Mouse (Mus musculus): ENCODE results near the gene Ppm1h.
"Not testable (repeated sequence)": the region's sequence is repeated elsewhere in the genome, so short reads cannot be mapped to it uniquely, and the experiment has no call there.

Gene Ppm1h

DNA sequence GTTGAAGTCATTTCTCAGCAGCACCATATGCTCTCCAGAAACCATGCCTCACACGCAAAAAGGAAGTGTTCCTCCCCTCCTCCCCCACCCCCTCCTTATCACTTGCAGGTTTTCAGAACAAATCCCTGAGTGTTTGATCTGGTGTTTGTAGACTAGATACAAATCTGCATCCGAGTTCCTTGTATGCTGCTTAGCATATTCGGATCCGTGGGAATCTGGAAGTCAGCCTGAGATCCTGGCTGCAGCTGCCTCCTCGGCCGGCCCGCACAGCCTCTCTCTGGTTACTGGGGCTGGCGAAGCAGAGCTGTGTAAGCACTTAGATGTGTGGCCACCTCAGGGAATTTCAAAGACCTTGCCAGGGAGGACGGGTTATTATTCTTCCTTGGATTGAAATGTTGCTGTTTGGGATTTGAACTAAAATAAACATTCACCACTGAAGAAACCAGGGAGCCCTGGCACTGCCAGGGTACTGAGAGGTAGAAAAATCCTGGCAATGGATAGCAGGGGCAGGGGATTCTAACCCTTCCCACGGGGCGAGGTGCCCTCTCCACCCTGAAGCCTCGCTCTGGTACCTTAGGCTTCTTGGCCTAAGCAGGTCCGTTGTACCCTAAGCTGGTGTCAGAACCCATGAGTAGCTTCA is 252.8 kb downstream of the Ppm1h start:
- DNase-seq (ENCODE audit: low spot score), result no peak

DNA sequence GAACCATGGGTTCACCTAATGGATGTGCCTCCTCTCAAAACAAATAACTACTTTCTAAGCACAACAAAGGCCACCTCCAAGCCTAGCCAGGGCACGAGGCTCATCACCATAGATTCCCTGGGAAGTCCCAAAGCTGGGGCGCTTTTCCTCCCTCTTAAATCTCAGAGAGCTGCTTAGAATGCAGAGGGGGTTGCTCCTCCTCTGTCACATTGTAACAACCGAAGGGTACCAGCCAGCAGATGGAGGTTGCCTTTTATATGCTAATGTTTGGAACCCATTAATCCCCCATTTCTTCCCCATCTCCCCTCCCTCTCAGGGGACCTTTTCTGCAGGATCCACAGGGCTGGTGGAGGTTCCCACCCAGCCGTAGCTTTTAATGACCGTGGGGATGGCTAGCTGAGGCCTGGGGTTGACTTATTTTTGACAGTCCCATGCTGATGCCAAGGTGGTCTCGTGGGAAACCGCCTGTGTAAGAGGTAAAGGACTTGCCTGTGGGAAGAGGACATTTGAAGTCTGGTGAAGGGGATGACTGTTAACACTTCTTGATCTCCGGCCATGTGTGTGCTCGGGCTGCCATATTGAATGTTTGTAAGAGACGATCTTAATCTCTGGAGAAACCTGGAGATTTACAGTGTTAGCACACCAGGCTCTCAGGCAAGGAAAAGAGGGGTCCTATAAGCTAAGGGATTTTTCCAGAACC is 253.4 kb downstream of the Ppm1h start:
- DNase-seq (ENCODE audit: low spot score), result no peak

DNA sequence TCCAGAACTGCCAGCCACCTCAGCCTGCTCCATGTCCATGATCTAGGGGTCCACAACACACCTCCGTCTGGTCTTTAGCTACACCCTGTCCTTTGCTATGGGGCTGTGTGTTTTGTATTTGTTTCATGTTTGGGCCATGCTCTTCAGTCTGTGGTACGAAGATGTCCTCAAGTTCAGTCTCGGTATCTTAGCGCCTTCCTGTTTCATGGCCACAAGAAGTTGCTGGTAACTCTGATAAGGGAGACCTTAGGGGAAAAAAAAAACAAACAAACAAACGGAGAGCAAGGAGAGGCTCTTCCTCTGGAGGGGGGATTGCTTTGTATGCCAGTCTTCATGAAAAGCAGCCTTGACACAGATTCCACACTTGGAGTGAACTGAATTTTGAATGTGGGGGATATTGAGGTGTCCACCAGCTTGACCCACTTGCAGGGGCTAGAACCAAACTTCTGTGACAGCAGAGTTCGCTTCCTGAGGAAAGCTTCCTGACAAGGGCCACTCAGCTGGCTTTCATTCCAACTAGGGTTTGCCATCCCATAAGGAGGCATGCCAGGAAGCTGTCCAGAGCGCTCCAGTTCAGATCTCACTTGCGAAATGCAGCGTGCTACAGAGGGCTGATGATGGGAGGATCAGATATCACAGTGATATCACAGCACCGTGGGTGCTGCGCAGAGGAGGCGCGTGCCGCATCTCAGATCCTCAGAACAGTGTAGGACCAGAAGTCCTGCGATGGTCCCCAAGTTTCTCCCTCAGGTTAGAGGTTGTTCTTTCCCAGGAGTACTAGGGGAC is 254.7 kb downstream of the Ppm1h start:
- no peak for DNase-seq (ENCODE audit: low spot score)

DNA sequence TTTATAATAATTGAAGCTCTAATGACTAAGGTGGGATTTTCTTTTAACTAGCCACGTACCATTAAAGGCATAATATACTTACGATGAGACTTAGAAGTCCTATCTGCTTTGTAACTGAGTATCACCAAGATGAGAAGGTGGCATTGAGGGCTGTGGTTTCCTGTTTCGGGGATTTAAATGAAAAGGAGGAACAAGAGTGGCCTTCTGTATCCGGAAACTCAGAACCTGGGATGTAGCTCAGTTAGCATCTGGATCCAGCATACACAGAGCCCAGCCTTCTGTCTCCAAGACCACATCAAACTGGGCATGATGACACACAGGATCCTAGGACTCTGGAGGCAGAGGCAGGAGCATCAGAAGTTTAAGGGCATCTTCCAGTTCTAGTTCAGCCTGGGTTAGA is 256.8 kb downstream of the Ppm1h start:
- DNase-seq (ENCODE audit: low spot score), result not testable (repeated sequence)

DNA sequence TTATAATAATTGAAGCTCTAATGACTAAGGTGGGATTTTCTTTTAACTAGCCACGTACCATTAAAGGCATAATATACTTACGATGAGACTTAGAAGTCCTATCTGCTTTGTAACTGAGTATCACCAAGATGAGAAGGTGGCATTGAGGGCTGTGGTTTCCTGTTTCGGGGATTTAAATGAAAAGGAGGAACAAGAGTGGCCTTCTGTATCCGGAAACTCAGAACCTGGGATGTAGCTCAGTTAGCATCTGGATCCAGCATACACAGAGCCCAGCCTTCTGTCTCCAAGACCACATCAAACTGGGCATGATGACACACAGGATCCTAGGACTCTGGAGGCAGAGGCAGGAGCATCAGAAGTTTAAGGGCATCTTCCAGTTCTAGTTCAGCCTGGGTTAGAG is 258.8 kb downstream of the Ppm1h start:
- DNase-seq (ENCODE audit: low spot score), result not testable (repeated sequence)

DNA sequence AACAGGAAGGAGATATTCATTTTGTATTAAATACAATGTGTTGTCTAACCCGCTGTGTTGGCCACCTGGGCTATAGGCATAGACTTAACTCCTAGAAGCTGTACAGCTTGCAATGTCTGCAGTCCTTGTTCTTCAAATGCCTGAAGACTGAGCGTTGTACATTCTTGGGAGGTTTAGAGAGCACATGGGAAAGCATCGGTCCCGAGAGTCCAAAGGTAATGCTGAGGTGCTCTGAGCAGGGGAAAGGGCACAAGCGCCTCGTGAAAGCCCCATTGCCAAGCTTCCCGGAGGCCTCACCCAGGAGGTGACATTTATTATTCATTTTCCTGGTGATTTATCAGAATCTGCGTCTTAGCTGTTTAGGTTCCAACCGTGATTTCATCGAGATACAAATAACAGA is 261.0 kb downstream of the Ppm1h start:
- DNase-seq (ENCODE audit: low spot score), result no peak

DNA sequence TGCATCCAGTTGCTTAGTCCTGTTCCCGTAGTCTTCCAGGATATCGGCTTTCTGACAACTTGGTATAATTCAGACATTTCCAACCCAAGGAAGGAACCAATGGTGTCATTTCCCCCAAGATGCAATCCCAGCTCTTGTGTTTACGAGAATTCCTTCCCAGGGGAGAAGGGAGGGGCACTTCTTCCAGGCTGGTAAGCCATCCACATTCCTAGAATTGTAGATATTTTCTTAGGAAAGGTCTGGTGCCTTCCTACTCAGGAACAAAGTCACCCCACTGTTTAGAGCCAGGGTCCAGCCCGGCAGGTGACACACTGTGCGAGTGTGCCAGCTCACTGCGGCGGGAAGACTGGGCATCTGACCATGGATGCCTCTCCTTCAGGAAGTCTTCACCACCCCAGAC is 264.2 kb downstream of the Ppm1h start:
- no peak for DNase-seq (ENCODE audit: low spot score)

DNA sequence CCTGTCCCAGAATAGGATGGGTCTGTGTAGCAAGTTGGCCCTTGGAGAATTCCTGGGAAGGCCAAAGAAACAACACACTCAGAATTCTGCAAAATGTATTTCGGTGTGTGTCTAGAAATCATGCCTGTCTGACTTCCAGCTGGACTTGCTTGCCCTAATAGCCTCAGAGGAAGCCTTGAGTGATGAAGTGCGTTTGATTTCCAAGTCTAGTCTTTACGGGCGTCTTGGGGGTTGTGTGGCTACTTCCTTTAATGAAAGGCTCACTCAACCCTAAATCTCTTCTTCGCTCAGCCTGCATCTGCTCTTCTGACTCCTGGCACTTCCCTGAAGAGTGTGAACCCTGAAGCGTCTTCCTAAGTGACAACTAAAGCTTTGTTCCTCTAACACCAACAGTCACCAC is 265.3 kb downstream of the Ppm1h start:
- DNase-seq (ENCODE audit: low spot score), result no peak

DNA sequence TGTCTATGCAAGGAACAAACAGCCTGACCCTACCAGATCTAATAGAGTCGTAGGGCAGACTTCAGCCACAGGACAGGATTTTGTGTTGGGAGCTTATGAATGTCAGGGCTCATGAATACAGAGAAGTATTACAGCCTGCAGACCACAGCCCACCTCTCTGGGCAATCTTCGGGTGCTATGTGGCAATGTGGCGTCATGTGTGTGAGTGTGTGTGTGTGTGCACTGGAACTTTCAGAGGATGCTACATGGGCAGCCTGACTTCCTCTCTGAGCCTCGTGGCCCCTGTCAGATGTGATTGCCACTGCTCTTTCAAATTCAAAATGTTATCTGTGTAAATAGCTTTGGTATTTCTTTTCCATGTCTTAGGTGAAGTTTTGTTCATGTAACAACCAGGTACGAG is 266.3 kb downstream of the Ppm1h start:
- no peak for DNase-seq (ENCODE audit: low spot score)

DNA sequence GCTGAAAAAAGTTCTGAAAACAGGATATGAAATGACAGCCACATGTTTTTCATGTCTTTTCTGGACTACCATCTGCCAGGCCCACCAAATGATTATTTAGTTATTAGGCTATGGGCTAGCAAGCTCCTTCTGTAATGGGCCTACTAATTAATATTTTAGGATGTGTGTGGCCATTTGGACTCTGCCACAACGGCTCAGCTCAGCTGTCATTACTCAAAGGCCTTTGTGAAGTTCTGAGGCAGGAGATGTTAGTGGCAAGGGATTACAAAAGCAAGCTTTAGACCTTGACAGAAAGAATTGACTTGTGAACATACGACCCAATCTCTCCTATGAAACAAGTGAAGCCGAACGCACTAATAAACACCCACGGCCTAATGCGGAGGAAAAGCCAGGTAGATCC is 272.4 kb downstream of the Ppm1h start:
- no peak for DNase-seq (ENCODE audit: low spot score)

DNA sequence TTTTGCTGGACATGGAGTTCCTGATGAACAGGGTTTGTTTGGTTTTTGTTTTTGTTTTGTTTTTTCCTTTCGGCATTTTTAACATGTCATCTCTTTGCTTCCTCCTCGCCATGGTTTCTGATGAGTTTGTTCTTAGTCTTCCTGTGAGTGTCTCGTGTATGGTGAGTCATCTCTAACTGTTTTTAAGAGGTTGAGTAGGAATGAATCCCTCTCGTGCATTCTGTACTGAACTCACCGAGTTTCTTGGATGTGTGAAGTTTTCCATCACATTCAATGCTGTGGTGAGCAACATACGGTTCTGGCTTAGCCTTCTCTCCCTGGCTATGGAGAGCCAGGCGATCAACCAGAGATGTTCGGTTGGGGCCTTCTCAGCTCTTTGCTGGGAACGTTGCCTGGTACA is 275.0 kb downstream of the Ppm1h start:
- no peak for DNase-seq (ENCODE audit: low spot score)

DNA sequence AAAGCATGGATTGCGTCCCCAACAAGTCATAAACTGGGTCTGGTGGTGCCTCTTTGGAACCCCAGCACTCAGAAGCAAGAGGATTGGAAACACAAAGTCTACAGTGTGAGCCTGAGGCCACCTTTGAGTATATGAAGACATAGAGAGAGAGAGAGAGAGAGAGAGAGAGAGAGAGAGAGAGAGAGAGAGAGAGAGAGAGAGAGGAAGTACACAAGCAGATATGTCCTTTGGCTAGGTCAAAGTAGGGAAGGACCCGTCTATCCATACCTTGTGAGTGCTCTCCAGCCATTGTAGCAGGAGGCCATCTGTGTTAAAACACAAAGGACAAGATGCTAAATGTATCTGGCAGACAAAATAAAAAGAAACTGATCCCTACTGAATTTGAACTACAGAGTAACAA is 279.4 kb downstream of the Ppm1h start:
- DNase-seq (ENCODE audit: low spot score), result no peak

DNA sequence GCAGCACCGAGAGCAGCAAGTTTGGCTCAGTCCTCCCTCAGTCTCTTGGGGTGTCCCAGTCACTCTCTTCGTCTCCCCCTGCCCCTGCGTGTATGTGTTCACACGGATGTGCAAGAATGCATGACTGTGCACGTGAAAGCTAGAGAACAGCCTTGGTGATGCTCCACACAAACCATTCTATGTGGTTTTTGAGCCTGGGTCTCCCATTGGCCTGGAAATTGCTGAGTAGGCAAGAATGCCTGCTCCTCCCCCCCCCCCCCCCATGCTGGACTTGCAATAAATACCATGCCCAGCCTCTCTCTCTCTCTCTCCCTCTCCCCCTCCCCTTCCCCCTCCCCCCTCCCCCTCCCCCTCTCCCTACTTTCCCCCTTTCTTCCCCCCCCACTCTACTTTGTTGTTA is 280.1 kb downstream of the Ppm1h start:
- DNase-seq (ENCODE audit: low spot score), result no peak

DNA sequence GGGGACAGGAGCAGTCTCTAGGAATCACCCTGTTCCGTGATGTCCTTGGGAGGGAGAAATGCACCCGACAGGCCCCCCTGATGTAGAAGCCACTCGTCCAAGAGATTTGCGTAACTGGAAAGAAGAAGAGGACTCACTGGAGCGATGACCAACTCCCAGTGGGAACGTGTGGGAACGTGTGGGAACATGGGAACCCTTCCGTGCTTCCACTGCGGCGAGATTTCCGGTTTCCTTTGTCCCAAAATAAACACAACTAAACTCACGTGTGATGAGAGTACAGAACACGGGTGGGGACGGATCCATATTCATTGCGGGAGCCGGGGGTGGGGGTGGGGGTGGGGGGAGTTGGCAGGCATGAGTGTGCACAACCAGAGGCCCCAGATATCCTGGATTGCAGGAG is 281.7 kb downstream of the Ppm1h start:
- DNase-seq (ENCODE audit: low spot score), result no peak

DNA sequence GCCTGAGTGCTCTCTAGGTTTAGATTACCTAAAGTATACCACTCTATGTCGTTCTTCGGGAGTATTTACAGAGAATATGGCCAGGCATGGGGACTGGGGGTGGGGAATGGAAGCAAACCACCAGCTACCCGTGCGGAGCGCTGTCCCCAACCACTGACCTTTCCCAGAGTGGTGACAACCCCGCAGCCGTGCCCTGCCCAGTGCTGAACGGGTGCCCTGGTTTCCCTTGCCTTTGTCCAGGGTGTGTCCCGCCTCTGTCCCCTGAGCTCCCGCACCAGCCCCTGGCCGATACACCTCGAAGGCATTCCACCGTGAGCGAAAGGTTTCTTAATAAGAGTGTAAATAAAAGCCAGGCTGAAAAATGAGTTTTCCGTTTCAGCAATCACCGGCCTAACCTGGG is 282.2 kb downstream of the Ppm1h start:
- DNase-seq (ENCODE audit: low spot score), result no peak

DNA sequence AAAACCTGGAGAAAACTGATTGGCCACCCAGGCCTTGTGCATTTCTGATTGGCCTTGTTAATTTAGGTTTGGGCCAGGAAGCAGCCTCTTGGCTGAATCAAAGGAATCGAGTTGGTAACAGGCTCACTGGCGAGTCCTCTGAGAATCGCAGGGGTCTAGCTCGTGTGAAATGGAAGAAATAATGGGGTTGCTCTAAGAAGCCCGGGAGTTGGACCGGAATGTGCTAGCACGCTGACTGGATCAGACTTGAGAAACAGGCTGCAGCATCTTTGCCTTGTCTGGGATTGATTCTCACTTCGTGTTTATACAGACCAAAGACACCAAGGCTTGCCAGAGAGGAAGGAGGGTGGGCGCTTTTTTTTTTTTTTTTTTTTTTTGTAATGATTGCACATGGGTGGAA is 282.9 kb downstream of the Ppm1h start:
- DNase-seq (ENCODE audit: low spot score), result no peak

DNA sequence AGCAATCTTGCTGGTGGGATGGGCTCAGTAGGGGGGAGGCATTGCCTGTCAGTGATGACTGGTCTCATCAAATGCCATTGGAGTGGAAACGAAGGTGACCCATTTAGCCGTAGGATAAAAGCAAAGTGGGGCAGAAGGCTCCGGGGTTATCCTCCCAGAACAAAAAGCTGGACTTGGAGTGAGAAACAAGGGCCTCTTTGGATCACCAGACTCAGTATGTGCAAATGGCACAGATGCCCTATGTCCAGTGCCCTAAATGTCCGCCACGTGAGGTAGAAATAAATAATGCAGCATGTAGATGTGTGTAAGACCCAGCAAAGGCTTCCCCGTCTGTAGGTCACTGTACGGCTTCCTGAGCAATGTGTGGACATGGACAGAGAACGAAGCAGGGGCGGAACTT is 284.1 kb downstream of the Ppm1h start:
- DNase-seq (ENCODE audit: low spot score), result no peak

DNA sequence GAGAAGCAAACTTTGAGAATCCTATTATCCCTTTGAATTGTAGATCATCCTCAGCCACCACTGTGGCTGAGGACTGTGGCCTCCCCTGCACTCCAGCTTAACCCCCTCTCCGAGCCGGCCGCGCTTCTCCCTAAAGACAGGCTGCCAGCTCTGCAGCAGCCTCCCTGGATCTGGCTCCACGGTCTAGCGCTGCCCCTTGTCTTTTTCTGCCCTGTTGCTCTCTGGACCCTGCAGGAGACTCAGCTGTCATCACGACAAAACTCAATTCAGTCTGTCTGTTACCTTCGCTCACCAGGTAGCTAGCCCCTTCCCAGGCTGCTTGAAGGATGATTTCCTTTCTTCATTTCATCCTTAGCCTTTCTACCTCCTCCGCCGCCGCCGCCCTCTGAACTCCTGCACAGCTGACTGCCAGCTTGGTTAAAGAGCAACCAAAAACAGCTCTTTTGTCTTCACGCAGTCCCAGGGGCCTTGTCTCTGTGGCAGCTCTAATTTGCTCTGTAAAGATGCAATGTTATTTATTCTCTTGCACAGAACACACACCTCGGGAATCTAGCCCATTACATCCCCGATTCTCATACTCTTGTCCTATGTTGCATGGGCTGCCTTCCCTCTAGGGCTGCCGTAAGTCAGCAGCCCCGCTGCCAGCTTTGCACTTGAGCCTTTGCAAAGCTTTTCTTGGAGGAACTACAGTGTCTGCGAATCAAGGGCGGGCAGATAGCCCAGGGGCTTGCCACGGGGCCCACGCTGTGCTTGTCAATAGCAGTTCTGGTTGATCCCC is 285.1 kb downstream of the Ppm1h start:
- DNase-seq (ENCODE audit: low spot score), result no peak

DNA sequence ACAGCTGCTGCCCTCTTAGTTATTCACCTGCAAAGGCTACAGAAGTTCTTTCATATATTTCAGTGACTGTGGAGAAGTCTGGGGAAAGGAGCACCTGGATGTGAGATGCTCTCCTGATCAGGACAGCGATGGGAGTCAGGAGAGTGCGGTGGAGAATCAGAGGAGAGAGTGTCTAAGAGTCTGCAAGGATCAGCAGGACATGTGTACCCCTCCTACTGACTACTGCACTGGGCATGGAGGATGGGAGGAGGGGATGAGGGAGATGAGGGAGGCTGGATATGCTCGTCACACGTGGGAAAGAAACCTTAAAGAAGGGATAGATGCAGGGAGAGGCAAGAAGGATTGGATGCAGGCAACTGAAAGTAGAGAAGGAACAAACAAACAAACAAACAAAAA is 285.7 kb downstream of the Ppm1h start:
- DNase-seq (ENCODE audit: low spot score), result no peak

DNA sequence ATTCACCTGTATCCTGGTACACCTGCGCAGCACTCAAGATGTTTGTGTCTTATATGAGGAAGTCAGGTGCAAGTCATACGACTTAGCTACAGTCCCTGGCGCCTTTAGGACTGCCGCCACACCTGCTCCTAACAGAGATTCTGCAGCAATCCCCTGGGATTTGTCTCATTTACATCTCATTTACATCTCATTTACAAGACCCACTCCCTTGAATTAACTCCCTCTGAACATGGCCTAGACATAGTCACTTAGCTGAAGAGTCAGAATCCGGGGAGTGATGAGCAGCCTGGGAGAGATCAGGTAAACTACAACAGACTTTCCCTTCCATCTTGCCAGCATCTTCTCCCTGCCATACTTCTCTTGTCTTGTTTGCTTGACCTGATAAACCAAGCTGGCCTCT is 287.1 kb downstream of the Ppm1h start:
- DNase-seq (ENCODE audit: low spot score), result not testable (repeated sequence)

DNA sequence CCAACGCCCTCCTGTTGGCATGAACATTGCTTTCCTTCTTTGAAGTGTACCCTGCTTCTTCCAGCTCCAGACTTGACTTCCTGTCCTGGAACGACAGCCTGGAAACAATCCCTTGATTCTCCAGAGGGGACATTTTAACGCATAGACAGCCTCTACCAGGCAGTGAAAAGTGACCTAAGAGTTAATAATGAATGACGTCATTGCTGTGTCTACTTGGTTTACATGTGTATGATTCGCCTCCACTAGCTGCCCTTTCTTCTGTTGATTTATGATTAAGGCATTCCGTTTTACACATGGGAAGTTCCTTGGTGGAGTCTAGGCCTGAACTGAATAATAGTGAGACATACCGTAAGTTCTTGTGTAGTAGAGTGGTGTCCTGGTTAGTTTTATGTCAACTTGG is 287.9 kb downstream of the Ppm1h start:
- no peak for DNase-seq (ENCODE audit: low spot score)

DNA sequence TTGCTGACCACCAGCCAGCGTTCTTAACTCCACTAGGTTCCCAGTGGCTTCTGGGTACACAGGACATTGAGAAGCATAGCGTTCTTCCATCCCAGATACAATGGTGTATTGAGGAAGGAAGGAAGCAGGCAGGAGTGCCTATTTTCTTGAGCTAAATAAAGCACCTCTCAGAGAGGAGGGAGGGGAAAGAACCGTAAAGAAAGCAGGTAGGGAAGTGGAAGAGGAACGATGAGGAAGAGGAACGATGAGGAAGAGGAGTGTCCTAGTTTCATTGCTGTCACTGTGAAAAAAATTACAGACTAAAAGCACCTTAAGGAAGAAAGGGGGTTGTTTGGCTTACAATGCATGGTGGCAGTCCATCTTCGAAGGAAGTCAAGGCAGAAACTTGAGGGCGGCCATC is 291.6 kb downstream of the Ppm1h start:
- no peak for DNase-seq (ENCODE audit: low spot score)

DNA sequence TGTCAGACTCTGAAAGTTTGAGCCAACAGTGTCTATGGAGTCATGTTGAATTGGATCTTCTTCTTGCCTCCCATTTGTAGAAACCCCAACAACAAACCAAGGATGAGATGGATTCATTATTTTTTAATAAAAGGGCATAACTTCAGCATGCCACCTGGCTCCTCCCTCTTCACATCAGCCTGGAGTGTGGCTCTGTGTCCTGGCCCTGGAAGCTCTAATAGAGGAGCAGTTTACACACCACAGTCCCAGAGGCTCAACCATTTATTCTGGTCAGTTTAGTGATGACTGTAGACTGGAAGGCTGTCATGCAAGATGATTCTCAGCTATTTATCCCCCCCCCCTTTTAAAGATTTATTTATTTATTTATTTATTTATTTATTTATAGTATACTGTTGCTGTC is 294.7 kb downstream of the Ppm1h start:
- no peak for DNase-seq (ENCODE audit: low spot score)

All from spleen, adult 12 weeks (tissue).